Mouse (Mus musculus) CD4-positive, CD25-positive, alpha-beta regulatory T cell, adult 2 months (primary cell): ENCODE measurements at regions not wholly inside any gene's neighbourhood (a gene's known extent, or its start where the extent isn't known, plus 50 kb on each side); places are given as distances from the start of the nearest gene placed in this dataset.
A peak's percentile ranks its signal among the peaks of the same experiment; 100 is the strongest.

Experiments used
- DNase-seq: peaks from one replicate; pipeline ENCODE4 v3.0.0-alpha.2; 2012; ENCODE audit warnings: low read depth, low spot score

GRCm38 (mm10) chr8:92427801-92428200, 70.4 kb downstream of the Irx5 start:
- no peak for DNase-seq

DNA sequence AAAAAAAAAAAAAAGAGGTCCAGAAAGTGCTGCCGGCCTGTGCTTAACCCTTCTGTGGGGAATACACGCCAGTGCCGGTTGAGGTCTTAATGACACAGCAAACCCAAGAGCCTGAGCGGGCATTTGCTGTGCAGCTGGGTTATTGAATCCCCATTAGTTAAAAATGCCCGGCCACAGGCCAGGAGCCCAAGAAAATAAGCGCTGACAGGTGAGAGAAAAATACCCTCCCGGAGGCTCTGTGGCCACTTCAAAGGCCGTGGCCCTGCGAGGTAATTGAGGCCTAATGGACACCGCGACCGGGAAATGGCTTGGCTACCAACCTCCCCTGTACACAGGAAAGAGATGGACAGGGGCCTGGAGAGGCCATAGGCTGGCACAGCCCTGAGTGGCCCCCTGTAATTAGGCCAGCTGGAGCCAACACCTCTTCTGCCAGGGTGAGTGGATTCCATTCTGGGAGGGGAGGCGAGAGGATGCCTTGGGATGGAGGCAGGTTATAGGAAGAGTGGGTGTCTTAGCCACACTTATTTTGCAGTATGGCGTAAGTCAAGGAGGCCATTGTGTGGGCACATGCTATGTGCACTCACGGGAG, 79.7 kb downstream of the Irx5 start:
- no peak for DNase-seq

GRCm38 (mm10) chr8:92438294-92438693, 80.9 kb downstream of the Irx5 start:
- no peak for DNase-seq

- no peak for DNase-seq
Observed at GRCm38 (mm10) chr8:92439713-92440436, 82.5 kb downstream of the Irx5 start.

DNA sequence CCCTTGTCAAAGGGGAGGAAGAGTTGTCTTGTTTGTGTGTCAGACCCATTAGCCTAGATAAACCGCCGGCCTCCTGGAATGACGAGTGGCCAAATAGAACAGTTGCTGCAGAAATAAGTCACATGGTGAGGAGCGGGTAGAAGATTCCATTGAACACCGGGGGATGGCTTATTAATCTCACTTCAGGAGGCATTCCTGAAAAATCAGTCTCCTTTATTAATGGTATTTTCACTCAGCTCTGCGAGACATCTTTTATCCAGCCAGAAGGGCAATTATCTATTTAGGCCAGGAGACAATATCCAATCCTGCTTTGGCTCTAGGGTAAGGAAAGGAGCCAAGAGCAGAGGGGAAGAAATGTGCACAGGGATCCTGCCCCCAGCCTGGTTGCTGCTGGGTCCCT, 84.7 kb downstream of the Irx5 start:
- DNase-seq, result no peak

DNA sequence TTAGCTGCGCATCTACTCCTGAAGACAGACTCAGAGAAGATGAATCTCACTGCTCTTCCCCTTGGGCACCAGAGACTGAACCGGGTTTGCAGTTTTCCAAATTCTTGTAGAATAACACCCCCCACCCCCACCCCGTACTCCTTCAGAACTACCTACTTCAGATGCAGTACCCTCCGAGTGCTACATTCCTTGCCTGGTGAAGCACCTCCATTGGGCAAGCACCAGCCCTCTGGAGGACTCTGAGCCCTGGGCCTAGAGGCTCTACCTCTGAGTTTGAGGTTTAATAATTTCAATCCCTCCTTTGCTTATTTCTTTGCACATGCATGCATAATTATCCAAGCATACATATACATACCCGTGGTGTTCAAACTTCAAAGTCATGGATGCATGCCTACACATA, 101.9 kb downstream of the Irx5 start:
- DNase-seq, result no peak

- no peak for DNase-seq
Observed at GRCm38 (mm10) chr8:92460129-92460953, 102.9 kb downstream of the Irx5 start.

DNA sequence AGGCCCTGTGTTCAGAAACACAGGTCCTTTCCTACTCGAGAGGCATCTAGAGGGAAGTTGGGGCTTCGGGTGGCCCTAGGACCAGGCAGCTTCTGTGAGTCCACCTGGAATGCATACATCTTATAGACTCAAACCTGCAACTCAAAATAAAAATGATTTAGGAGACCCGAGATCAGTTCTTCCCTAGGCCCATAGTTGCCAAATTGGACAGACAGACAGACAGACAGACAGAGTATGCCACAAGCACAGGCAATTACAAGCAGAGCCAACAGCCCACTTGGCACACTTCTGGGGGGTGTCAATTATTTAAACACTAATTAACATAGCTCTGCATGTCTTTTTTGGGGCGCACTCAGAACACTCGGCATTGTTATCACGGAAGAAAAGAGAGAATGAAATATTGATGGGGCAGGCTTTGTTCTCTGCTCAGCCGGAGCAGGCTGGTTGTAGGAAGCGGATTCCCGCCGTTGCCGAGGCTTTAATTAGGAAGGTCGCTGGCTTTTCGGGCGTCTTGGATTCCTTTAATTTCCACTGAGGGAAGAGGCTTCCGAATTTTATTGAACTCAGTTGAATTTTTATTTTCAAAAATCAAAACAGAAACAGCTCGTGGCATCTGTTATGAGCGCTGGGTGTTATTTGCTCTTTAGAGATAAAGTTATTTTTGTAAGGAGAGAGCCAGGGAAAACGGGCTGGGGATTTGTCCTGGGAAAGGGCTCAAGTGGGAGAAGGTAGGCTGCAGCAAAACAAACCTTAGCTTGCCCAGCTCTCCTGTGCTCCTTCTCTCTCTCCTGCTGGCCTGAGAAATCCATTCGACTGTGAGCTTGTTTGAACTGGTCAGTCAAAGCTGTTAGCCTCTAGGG, 111.9 kb downstream of the Irx5 start:
- DNase-seq, result no peak

GRCm38 (mm10) chr8:92472257-92472656, 114.8 kb downstream of the Irx5 start:
- DNase-seq, result no peak

- DNase-seq, result no peak
Observed at GRCm38 (mm10) chr8:92472817-92473216, 115.4 kb downstream of the Irx5 start.

GRCm38 (mm10) chr8:92482393-92482792, 125.0 kb downstream of the Irx5 start:
- no peak for DNase-seq

- no peak for DNase-seq
Observed at GRCm38 (mm10) chr8:92483055-92483765, 125.8 kb downstream of the Irx5 start.

- no peak for DNase-seq
Observed at GRCm38 (mm10) chr8:92488526-92489159, 131.2 kb downstream of the Irx5 start.

- DNase-seq, result no peak
Observed at GRCm38 (mm10) chr8:92491533-92491932, 134.1 kb downstream of the Irx5 start.

DNA sequence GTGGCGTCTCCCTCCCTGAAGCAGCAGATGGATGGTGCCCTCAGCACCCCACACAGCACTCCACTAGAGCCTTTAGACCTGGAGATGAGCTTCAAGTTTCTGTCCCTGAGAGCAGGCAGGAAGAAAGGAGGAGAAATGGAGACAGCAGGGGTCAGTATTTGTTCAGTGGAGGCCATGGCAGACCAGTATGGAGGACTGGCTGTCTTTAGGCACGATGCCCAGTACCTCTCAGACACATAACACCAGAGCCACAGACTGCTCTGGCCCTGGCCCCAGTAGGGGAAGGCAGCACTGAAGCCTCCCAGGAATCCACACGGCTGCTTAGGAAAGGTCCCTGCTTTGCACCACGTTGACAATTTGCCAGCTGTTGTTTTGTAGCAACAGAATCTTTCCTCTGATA, 136.0 kb downstream of the Irx5 start:
- no peak for DNase-seq

DNA sequence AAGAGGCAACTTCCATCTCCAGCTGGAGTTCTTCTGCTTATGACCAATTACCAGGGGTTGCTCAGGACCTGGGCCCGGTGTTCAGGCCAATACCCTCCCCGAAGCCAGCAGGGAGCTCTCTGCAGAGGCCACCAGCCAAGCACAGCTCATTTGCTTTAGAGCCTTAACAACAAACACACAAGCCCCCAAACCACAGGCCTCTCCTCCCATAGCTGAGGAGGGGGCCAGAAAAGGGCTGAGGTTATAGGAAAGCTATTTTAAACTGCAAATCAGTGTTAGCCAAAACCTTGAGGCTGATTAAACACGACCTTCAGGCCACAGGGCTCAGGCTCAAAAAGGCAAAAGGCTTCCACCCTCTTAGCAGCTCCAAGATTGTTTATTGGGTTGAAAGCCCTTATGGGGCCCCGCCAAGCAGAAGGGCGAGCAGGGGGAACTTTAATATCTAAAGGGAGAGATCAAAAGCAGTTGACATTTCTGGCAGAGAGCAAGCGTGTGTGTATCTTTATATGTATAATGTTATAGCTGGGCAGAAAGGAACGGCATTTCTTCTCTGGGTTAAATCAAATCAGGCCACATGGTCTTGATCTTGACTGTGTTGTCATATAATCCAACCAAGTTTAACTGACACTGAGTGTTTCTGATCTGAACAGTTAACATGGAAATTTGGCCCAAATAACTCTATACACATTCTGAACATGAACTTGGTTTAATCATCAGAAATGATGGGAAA, 148.3 kb downstream of the Irx5 start:
- DNase-seq, result no peak

- no peak for DNase-seq
Observed at GRCm38 (mm10) chr8:92506436-92506835, 149.0 kb downstream of the Irx5 start.

- peak; percentile 27 for DNase-seq
Observed at GRCm38 (mm10) chr8:92506906-92507305, 149.5 kb downstream of the Irx5 start.

- DNase-seq, result no peak
Observed at GRCm38 (mm10) chr8:92515385-92515784, 158.0 kb downstream of the Irx5 start.

GRCm38 (mm10) chr8:92518031-92518430, 156.1 kb upstream of the Irx6 start:
- no peak for DNase-seq
